18 mouse cellular contexts compared by ENCODE assay signal in genomic region chr2:102979519-102979918, GRCm38 (mm10).
DNase-seq lines count a peak whose midpoint lies in the region; ATAC-seq lines count a peak whose summit lies in the region.
"Had no signal": no experiment of that assay in that cellular context is flagged by ENCODE, and none has a peak within 500 bp of the region (broad histone marks: within the 10 kb centered on the region; RNA-seq: fewer than 3 reads in every experiment).

No protein-coding gene starts in this region.

- DNase-seq in frontal cortex, adult 2 months (ENCODE audit: extremely low spot score in 1 of 2, low spot score in 1 of 2), result no peak
- DNase-seq in 3T3-L1 (ENCODE audit: low read depth, low spot score), result peak; percentile 50
- peak; percentile 35 for DNase-seq in induced T-regulatory cell, adult 2 months (ENCODE audit: low read depth)
- no peak for DNase-seq in urinary bladder, adult 18-20 months (ENCODE audit: low spot score in 2 of 2)
- no peak for DNase-seq in adipocyte (ENCODE audit: low spot score)
- DNase-seq: adrenal gland, adult 2 months; adrenal gland, postnatal 10 days; adrenal gland, postnatal 25 days; cerebellum, adult 11 months; cerebellum, adult 18-20 months; cerebellum, adult 8-10 months; cerebellum, adult 9-11 months; cerebellum, postnatal 14 days had no signal

- ATAC-seq in frontal cortex, adult (ENCODE audit: low TSS enrichment), result peak; percentile 27; the same call in 1 of the 2 replicates
- ATAC-seq: activated CD4-positive, CD25-positive, alpha-beta regulatory T cell, adult 4 months; forebrain, embryonic 14.5 days; forebrain, embryonic 16.5 days; Patski had no signal

Comparison
In these comparisons a context has a peak if more than half of its experiments do, and no peak if none do; other contexts are left out.
1. DNase-seq: peak in 3T3-L1 (single experiment) and induced T-regulatory cell, adult 2 months (single experiment); none in frontal cortex, adult 2 months (0 of 2), urinary bladder, adult 18-20 months (0 of 2) and adipocyte (single experiment).